Mouse (Mus musculus): ENCODE results near the gene Rgs8. TPM values are rescaled to one million over a fixed set of nuclear protein-coding genes. Genes with fewer than 3 reads are reported as not detected.

Gene Rgs8
- under 1 TPM in 1 of 2 experiments, not detected in 1; 0.07 TPM for total RNA-seq (2023)

DNA sequence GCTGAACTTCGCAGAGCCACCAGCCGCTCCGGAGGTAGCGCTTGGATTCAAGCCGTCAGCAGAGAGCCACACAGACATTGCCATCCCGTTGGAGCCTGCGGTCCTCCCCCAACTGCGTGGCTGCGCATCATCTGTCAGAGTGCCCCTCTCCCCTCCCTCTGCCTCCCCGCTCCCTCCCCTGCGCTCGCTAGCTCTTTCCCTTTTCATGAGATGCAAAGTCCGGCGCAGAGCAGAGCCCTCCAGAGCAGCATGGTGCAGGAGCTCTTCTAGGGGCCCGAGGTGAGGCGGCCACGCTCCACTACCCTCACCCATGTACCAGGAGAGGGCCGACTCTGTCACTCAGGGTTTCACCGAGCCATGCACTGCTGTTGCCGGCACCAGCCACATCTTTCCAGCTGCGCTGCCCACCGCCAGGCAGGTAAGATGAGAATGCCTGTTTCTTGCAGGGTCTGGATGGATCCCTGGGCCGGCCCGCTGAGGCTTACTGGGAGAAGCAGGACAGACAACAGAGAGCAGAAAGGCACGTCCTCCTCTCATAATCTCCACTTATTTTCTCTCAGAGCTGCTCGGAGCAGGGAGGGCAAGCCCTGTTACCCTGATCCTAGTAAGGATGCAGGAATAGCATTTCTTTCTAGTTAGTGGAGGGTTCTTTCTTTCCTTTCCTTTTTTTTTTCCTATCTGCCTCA is at the start of gene Rgs8:
Rgs8 (plus strand) TSS at position 88 of the 686 bp plus-strand sequence.

DNA sequence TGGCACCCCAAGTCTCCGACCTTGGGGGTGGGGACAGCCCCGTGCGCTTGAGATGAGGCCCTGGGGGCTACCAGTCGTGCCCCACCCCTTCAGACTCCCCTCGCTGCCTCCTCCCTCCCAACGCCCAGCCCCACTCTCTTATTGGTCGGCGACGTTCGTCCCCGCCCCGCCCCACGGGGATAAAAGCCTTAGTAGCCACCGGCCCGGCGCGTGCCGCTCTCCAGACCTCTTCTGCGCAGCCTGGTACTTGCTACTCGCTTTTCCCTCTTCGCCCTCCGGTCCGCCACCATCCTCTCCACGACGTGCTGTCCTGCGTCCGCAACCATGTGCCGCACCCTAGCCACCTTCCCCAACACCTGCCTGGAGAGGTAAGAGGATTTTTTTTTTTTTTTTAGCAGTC is 87.3 kb downstream of the Rgs8 start, which contains the start of gene Rgs16:
Rgs16 (plus strand) TSS at position 205 of the 400 bp plus-strand sequence.

DNA sequence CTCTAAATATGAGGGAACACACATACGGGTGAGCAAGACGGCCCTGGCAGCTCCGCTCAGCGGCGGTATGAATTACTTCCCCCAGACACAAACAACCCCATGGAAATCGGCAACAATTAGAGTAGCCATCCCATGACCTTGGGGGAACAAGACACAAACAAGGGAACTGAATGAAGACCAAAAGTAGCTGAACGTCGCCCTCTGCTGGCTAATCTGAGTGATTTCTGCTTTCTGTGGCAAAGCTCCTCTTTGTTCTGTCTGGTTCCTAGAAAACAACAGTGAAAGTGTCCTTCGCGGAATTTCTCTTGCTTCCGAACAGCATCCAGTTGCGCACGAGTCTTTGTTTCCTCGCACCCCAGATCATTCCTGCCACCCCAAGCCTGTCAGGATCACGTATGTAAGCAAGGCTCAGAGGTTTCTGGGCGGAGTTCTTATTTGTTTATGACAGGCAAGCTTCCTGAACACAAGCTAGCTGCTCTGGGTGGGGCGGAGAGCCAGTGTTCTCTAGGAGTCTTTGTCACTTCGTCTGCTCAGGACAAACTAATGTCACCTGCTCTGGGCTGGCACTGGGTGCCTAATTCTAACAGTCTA is 96.5 kb downstream of the Rgs8 start, which contains the start of gene Rnasel:
Rnasel (plus strand) TSS at position 216 of the 591 bp plus-strand sequence.

Other genes starting within 250 kb of the Rgs8 start
- gene Shcbp1l, start 227.9 kb upstream of the Rgs8 start, total RNA-seq (2023) = under 1 TPM in 1 of 2 experiments, not detected in 1; 0.29 TPM
- gene Dhx9, start 165.4 kb upstream of the Rgs8 start, total RNA-seq (2023) = 100 to 1,000 TPM in 1 of 2 experiments, 10 to 100 TPM in 1; 89.7 to 104 TPM
- gene Npl, start 103.0 kb upstream of the Rgs8 start, total RNA-seq (2023) = 1 to 10 TPM; 2.2 to 4.8 TPM
- gene Rgs16, start 87.3 kb downstream of the Rgs8 start, total RNA-seq (2023) = 1 to 10 TPM in 1 of 2 experiments, under 1 TPM in 1; 0.44 to 1.8 TPM
- gene Rnasel, start 96.4 kb downstream of the Rgs8 start, total RNA-seq (2023) = 10 to 100 TPM; 86.4 to 92.9 TPM
- gene Rgsl1, start 191.1 kb downstream of the Rgs8 start, total RNA-seq (2023) = not detected
- gene Teddm1b, start 221.3 kb downstream of the Rgs8 start, total RNA-seq (2023) = under 1 TPM in 1 of 2 experiments, not detected in 1; 0.31 TPM
- not detected for gene Teddm1a, start 238.7 kb downstream of the Rgs8 start, total RNA-seq (2023)
- gene Glul, start 246.9 kb downstream of the Rgs8 start, total RNA-seq (2023) = 100 to 1,000 TPM; 154 to 181 TPM
- under 1 TPM; 0.22 to 0.51 TPM for gene Teddm2, start 247.2 kb downstream of the Rgs8 start, total RNA-seq (2023)